Mouse (Mus musculus): Measurements from ENCODE around the gene Zfp961. TPM values are rescaled to one million over a fixed set of nuclear protein-coding genes. Genes with fewer than 3 reads are reported as not detected.
"Not testable (repeated sequence)": the region's sequence is repeated elsewhere in the genome, so short reads cannot be mapped to it uniquely, and the experiment has no call there.

Gene Zfp961
- polyA plus RNA-seq, 1 experiment from 2014 or later: 17.7 TPM

GRCm38 (mm10) chr8:71952961-71953700 is 2.3 kb downstream of the Zfp961 start:
- not testable (repeated sequence) for H3K36me3 ChIP-seq (ENCODE audit: control insufficient read depth, insufficient read depth, low read length); ATAC-seq (ENCODE audit: low read depth); H3K9ac ChIP-seq (replicated peaks; ENCODE audit: low read depth, low read length); H3K27ac ChIP-seq (ENCODE audit: low read depth, low read length); H3K4me2 ChIP-seq (ENCODE audit: low read depth, low read length); H3K9me3 ChIP-seq (ENCODE audit: control insufficient read depth, low read length); H3K27me3 ChIP-seq (ENCODE audit: control insufficient read depth, insufficient read depth, low read length); H3K4me3 ChIP-seq (ENCODE audit: low read depth, low read length)
- WGBS: 97% methylated on average over 16 of the region's 16 CpGs
- H3K4me1 ChIP-seq (ENCODE audit: control insufficient read depth, insufficient read depth, low read length): peaks cover 12% of the 10 kb centered on the region

DNA sequence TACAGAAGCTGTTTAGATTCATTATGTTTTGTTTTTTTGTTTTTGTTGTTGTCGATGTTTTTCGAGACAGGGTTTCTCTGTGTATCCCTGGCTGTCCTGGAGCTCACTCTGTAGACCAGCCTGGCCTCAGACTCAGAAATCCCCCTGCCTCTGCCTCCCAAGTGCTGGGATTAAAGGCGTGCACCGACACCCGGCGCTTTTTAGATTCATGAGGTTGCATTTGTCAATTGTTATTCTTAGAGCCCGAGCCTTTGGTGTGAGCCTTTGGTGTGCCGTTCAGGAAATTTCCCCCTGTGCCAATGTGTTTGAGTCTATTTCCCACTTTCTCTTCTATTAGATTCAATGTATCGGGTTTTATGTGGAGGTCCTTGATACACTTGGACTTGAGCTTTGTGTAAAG is 3.8 kb downstream of the Zfp961 start:
- ATAC-seq (ENCODE audit: low read depth): no peak
- 98% methylated on average over 9 of the region's 9 CpGs for WGBS
- H3K9me3 ChIP-seq (ENCODE audit: control insufficient read depth, low read length): 0 out of 2 replicates have a peak, but pooled peaks cover 7% of the 10 kb centered on the region

GRCm38 (mm10) chr8:71960483-71960882 is 9.6 kb downstream of the Zfp961 start:
- Histone ChIP-seq H3K4me3 (ENCODE audit: low read depth, low read length) (no peak overlapping the region), H3K4me2 (ENCODE audit: low read depth, low read length) (no peak overlapping the region), H3K9ac (replicated peaks; ENCODE audit: low read depth, low read length) (no peak overlapping the region), H3K36me3 (ENCODE audit: control insufficient read depth, insufficient read depth, low read length) (no peaks in the 10 kb centered on the region), H3K4me1 (ENCODE audit: control insufficient read depth, insufficient read depth, low read length) (no peaks in the 10 kb centered on the region), H3K27me3 (ENCODE audit: control insufficient read depth, insufficient read depth, low read length) (no peaks in the 10 kb centered on the region), H3K27ac (ENCODE audit: low read depth, low read length) (no peak overlapping the region), H3K9me3 (ENCODE audit: control insufficient read depth, low read length) (no peaks in the 10 kb centered on the region)
- no peak for ATAC-seq (ENCODE audit: low read depth)

More for the DNA sequence above, 3.8 kb downstream of the Zfp961 start:
- Histone ChIP-seq H3K4me1 (ENCODE audit: control insufficient read depth, insufficient read depth, low read length) (peaks cover 12% of the 10 kb centered on the region), H3K9ac (replicated peaks; ENCODE audit: low read depth, low read length) (no peak overlapping the region), H3K27me3 (ENCODE audit: control insufficient read depth, insufficient read depth, low read length) (peaks cover 2% of the 10 kb centered on the region; the same call in 1 of the 2 replicates), H3K36me3 (ENCODE audit: control insufficient read depth, insufficient read depth, low read length) (no peaks in the 10 kb centered on the region), H3K27ac (ENCODE audit: low read depth, low read length) (no peak overlapping the region), H3K4me3 (ENCODE audit: low read depth, low read length) (no peak overlapping the region), H3K4me2 (ENCODE audit: low read depth, low read length) (no peak overlapping the region)

- H3K4me3 ChIP-seq (ENCODE audit: low read depth, low read length): no peak overlapping the region
- no peaks in the 10 kb centered on the region for H3K27me3 ChIP-seq (ENCODE audit: control insufficient read depth, insufficient read depth, low read length)
- no peak overlapping the region for H3K9ac ChIP-seq (replicated peaks; ENCODE audit: low read depth, low read length)
- H3K4me2 ChIP-seq (ENCODE audit: low read depth, low read length): no peak overlapping the region
- ATAC-seq (ENCODE audit: low read depth): no peak
- WGBS: 96% methylated on average over 5 of the region's 5 CpGs
- no peaks in the 10 kb centered on the region for H3K4me1 ChIP-seq (ENCODE audit: control insufficient read depth, insufficient read depth, low read length)
- H3K36me3 ChIP-seq (ENCODE audit: control insufficient read depth, insufficient read depth, low read length): peaks cover 7% of the 10 kb centered on the region
- no peaks in the 10 kb centered on the region for H3K9me3 ChIP-seq (ENCODE audit: control insufficient read depth, low read length)
- H3K27ac ChIP-seq (ENCODE audit: low read depth, low read length): no peak overlapping the region
Measured at GRCm38 (mm10) chr8:71961796-71962195, 11.0 kb downstream of the Zfp961 start.

- Histone ChIP-seq H3K27ac (ENCODE audit: low read depth, low read length) (no peak overlapping the region), H3K4me3 (ENCODE audit: low read depth, low read length) (no peak overlapping the region), H3K9me3 (ENCODE audit: control insufficient read depth, low read length) (no peaks in the 10 kb centered on the region), H3K9ac (replicated peaks; ENCODE audit: low read depth, low read length) (no peak overlapping the region), H3K36me3 (ENCODE audit: control insufficient read depth, insufficient read depth, low read length) (peaks cover 18% of the 10 kb centered on the region), H3K4me1 (ENCODE audit: control insufficient read depth, insufficient read depth, low read length) (no peaks in the 10 kb centered on the region), H3K4me2 (ENCODE audit: low read depth, low read length) (no peak overlapping the region), H3K27me3 (ENCODE audit: control insufficient read depth, insufficient read depth, low read length) (no peaks in the 10 kb centered on the region)
- ATAC-seq (ENCODE audit: low read depth): no peak
- WGBS: 97% methylated on average over 3 of the region's 3 CpGs
Measured at GRCm38 (mm10) chr8:71964051-71964450, 13.2 kb downstream of the Zfp961 start.

- peaks cover 18% of the 10 kb centered on the region for H3K36me3 ChIP-seq (ENCODE audit: control insufficient read depth, insufficient read depth, low read length)
- no peaks in the 10 kb centered on the region for H3K27me3 ChIP-seq (ENCODE audit: control insufficient read depth, insufficient read depth, low read length)
- H3K9me3 ChIP-seq (ENCODE audit: control insufficient read depth, low read length): no peaks in the 10 kb centered on the region
- H3K9ac ChIP-seq (replicated peaks; ENCODE audit: low read depth, low read length): no peak overlapping the region
- no peak overlapping the region for H3K4me3 ChIP-seq (ENCODE audit: low read depth, low read length)
- H3K27ac ChIP-seq (ENCODE audit: low read depth, low read length): no peak overlapping the region
- H3K4me1 ChIP-seq (ENCODE audit: control insufficient read depth, insufficient read depth, low read length): no peaks in the 10 kb centered on the region
- no peak overlapping the region for H3K4me2 ChIP-seq (ENCODE audit: low read depth, low read length)
- 98% methylated on average over 2 of the region's 2 CpGs for WGBS
- ATAC-seq (ENCODE audit: low read depth): no peak
Measured at GRCm38 (mm10) chr8:71965166-71965565, 14.3 kb downstream of the Zfp961 start.

- H3K9me3 ChIP-seq (ENCODE audit: control insufficient read depth, low read length): no peaks in the 10 kb centered on the region
- no peak overlapping the region for H3K4me3 ChIP-seq (ENCODE audit: low read depth, low read length)
- H3K36me3 ChIP-seq (ENCODE audit: control insufficient read depth, insufficient read depth, low read length): peaks cover 18% of the 10 kb centered on the region
- H3K4me2 ChIP-seq (ENCODE audit: low read depth, low read length): no peak overlapping the region
- no peak overlapping the region for H3K27ac ChIP-seq (ENCODE audit: low read depth, low read length)
- no peak overlapping the region for H3K9ac ChIP-seq (replicated peaks; ENCODE audit: low read depth, low read length)
- no peak for ATAC-seq (ENCODE audit: low read depth)
- H3K4me1 ChIP-seq (ENCODE audit: control insufficient read depth, insufficient read depth, low read length): no peaks in the 10 kb centered on the region
- H3K27me3 ChIP-seq (ENCODE audit: control insufficient read depth, insufficient read depth, low read length): no peaks in the 10 kb centered on the region
Measured at GRCm38 (mm10) chr8:71966411-71966810, 15.6 kb downstream of the Zfp961 start.

DNA sequence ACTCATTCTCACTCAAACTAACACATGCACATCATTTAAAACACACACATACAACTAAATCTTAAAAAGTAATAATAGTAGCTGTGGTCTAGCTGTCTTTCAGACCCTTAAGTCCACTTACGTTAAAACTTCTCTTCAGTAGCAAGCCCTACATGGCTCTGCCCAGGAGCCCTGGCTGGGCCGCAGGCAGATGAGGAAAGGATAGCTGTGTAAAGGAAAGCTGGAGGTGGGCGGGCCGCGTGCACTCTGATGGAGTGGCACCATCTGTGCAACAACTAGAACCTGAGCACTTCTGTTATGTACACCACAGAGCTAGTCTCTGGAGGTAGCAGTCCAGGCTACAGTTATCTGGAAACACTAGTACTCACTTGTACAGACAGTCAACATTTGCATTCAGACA is 16.4 kb downstream of the Zfp961 start:
- H3K4me1 ChIP-seq (ENCODE audit: control insufficient read depth, insufficient read depth, low read length): no peaks in the 10 kb centered on the region
- H3K9me3 ChIP-seq (ENCODE audit: control insufficient read depth, low read length): no peaks in the 10 kb centered on the region
- H3K27me3 ChIP-seq (ENCODE audit: control insufficient read depth, insufficient read depth, low read length): no peaks in the 10 kb centered on the region
- no peak overlapping the region for H3K4me3 ChIP-seq (ENCODE audit: low read depth, low read length)
- H3K27ac ChIP-seq (ENCODE audit: low read depth, low read length): no peak overlapping the region
- no peak for ATAC-seq (ENCODE audit: low read depth)
- WGBS: over 99% methylated on average over 5 of the region's 5 CpGs
- H3K4me2 ChIP-seq (ENCODE audit: low read depth, low read length): no peak overlapping the region
- no peak overlapping the region for H3K9ac ChIP-seq (replicated peaks; ENCODE audit: low read depth, low read length)
- H3K36me3 ChIP-seq (ENCODE audit: control insufficient read depth, insufficient read depth, low read length): peaks cover 18% of the 10 kb centered on the region

- no peaks in the 10 kb centered on the region for H3K4me1 ChIP-seq (ENCODE audit: control insufficient read depth, insufficient read depth, low read length)
- peaks cover 18% of the 10 kb centered on the region for H3K36me3 ChIP-seq (ENCODE audit: control insufficient read depth, insufficient read depth, low read length)
- 93% methylated on average over 6 of the region's 6 CpGs for WGBS
- no peak for ATAC-seq (ENCODE audit: low read depth)
- H3K9me3 ChIP-seq (ENCODE audit: control insufficient read depth, low read length): no peaks in the 10 kb centered on the region
- no peak overlapping the region for H3K9ac ChIP-seq (replicated peaks; ENCODE audit: low read depth, low read length)
- no peaks in the 10 kb centered on the region for H3K27me3 ChIP-seq (ENCODE audit: control insufficient read depth, insufficient read depth, low read length)
- no peak overlapping the region for H3K4me2 ChIP-seq (ENCODE audit: low read depth, low read length)
- no peak overlapping the region for H3K27ac ChIP-seq (ENCODE audit: low read depth, low read length)
- H3K4me3 ChIP-seq (ENCODE audit: low read depth, low read length): no peak overlapping the region
Measured at GRCm38 (mm10) chr8:71968100-71968499, 17.3 kb downstream of the Zfp961 start.

Data from neural tube, embryonic 14.5 days (tissue).